Mouse (Mus musculus): ENCODE measurements at regions not wholly inside any gene's neighbourhood (a gene's known extent, or its start where the extent isn't known, plus 50 kb on each side); places are given as distances from the start of the nearest gene placed in this dataset.

DNA sequence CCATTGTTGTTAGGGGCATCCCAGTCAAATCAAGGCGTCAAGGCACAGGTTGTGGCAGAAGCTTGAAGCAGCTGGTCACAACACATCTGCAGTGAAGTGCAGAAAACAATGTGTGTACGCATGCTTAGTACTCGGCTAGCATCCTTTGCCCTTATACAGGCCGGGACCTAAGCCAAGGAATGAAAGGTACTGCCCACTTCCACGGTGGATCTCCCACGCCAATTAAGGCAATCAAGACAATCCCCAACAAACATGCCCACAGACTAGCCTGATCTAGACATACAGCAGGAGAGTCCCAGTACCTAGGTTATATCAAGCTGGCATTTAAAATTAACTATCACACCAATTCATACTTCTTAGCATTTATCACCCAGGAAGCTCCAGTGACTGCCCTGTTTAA is 227.5 kb upstream of the Cxcr4 start:
- no peak overlapping the region for H3K9ac ChIP-seq
- H3K27me3 ChIP-seq (ENCODE audit: insufficient read depth, low read length), result no peaks in the 10 kb centered on the region
- H3K27ac ChIP-seq (ENCODE audit: low read depth, low read length), result no peak overlapping the region
- no peak overlapping the region for H3K4me3 ChIP-seq (ENCODE audit: low read depth, low read length)
- DNase-seq (no peak), ATAC-seq (no peak)
- no peaks in the 10 kb centered on the region for H3K9me3 ChIP-seq (ENCODE audit: low read length)
- H3K4me1 ChIP-seq (ENCODE audit: insufficient read depth), result no peaks in the 10 kb centered on the region
- H3K4me2 ChIP-seq (ENCODE audit: low read depth), result no peak overlapping the region
- 83% methylated on average over 6 of the region's 6 CpGs for WGBS
- H3K36me3 ChIP-seq (ENCODE audit: insufficient read depth), result no peaks in the 10 kb centered on the region
- TF ChIP-seq CTCF (IDR thresholded peaks at IDR 0.05; ENCODE audit: low read depth), result no peak

GRCm38 (mm10) chr1:128813379-128813778 is 221.3 kb upstream of the Cxcr4 start:
- Histone ChIP-seq H3K9me3 (ENCODE audit: low read length) (no peaks in the 10 kb centered on the region), H3K27me3 (ENCODE audit: insufficient read depth, low read length) (no peaks in the 10 kb centered on the region), H3K9ac (no peak overlapping the region), H3K4me2 (ENCODE audit: low read depth) (no peak overlapping the region), H3K36me3 (ENCODE audit: insufficient read depth) (no peaks in the 10 kb centered on the region), H3K27ac (ENCODE audit: low read depth, low read length) (no peak overlapping the region), H3K4me3 (ENCODE audit: low read depth, low read length) (no peak overlapping the region), H3K4me1 (ENCODE audit: insufficient read depth) (no peaks in the 10 kb centered on the region)
- DNase-seq (no peak), ATAC-seq (no peak)
- TF ChIP-seq CTCF (IDR thresholded peaks at IDR 0.05; ENCODE audit: low read depth), result no peak
- 78% methylated on average over 5 of the region's 5 CpGs for WGBS

- Histone ChIP-seq H3K27ac (ENCODE audit: low read depth, low read length) (no peak overlapping the region), H3K4me1 (ENCODE audit: insufficient read depth) (no peaks in the 10 kb centered on the region), H3K9me3 (ENCODE audit: low read length) (no peaks in the 10 kb centered on the region), H3K9ac (no peak overlapping the region), H3K27me3 (ENCODE audit: insufficient read depth, low read length) (no peaks in the 10 kb centered on the region), H3K36me3 (ENCODE audit: insufficient read depth) (no peaks in the 10 kb centered on the region), H3K4me2 (ENCODE audit: low read depth) (no peak overlapping the region), H3K4me3 (ENCODE audit: low read depth, low read length) (no peak overlapping the region)
- no peak for TF ChIP-seq CTCF (IDR thresholded peaks at IDR 0.05; ENCODE audit: low read depth)
- no peak for DNase-seq
- no peak for ATAC-seq
- 79% methylated on average over 3 of the region's 3 CpGs for WGBS
Measured at GRCm38 (mm10) chr1:128810860-128811259, 218.8 kb upstream of the Cxcr4 start.

DNA sequence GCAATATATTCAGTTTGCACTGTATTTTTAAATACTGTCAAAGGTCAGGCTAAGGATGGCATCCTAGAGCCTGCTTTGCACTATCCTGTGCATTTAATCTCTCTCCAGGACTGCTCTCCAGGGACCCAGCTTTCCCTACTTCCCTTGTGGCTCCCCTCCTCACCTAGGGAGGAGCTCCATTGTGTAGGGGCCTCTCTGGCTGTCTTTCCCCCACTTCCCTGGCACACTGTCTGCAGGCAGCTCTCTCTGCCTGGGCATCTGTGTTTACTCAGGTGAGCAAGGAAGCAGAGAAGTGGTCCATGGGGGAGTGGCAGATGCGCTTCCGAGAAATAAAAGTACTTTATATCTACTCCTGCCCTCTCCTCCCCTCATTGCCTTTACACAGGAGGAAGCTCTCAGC is 218.0 kb upstream of the Cxcr4 start:
- DNase-seq (no peak), ATAC-seq (no peak)
- Histone ChIP-seq H3K4me2 (ENCODE audit: low read depth) (no peak overlapping the region), H3K4me3 (ENCODE audit: low read depth, low read length) (no peak overlapping the region), H3K9ac (no peak overlapping the region), H3K4me1 (ENCODE audit: insufficient read depth) (no peaks in the 10 kb centered on the region), H3K36me3 (ENCODE audit: insufficient read depth) (no peaks in the 10 kb centered on the region), H3K27me3 (ENCODE audit: insufficient read depth, low read length) (no peaks in the 10 kb centered on the region), H3K9me3 (ENCODE audit: low read length) (no peaks in the 10 kb centered on the region), H3K27ac (ENCODE audit: low read depth, low read length) (no peak overlapping the region)
- 84% methylated on average over 2 of the region's 2 CpGs for WGBS
- no peak for TF ChIP-seq CTCF (IDR thresholded peaks at IDR 0.05; ENCODE audit: low read depth)

DNA sequence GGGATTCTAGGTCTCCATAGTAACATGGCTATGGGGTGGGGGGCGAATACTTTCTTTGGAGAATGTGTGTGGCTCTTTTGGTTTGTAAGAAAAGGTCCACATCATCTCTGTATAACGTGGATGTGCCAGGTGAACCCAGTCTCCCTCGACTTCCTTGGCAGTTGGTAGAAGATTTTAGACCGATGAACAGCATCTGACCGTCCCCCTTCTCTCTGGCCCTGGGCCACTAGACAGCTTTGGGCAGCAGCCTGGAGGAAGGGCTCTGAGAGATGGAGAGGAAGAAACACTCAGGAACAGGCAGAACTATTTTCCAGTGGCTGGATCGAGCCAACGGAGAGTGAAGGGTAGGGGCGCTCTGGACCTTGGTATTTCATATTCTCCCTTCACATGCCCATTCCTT is 217.5 kb upstream of the Cxcr4 start:
- Histone ChIP-seq H3K27ac (ENCODE audit: low read depth, low read length) (no peak overlapping the region), H3K4me1 (ENCODE audit: insufficient read depth) (no peaks in the 10 kb centered on the region), H3K9me3 (ENCODE audit: low read length) (no peaks in the 10 kb centered on the region), H3K36me3 (ENCODE audit: insufficient read depth) (no peaks in the 10 kb centered on the region), H3K27me3 (ENCODE audit: insufficient read depth, low read length) (no peaks in the 10 kb centered on the region), H3K4me3 (ENCODE audit: low read depth, low read length) (no peak overlapping the region), H3K9ac (no peak overlapping the region), H3K4me2 (ENCODE audit: low read depth) (no peak overlapping the region)
- TF ChIP-seq CTCF (IDR thresholded peaks at IDR 0.05; ENCODE audit: low read depth), result no peak
- ATAC-seq (no peak), DNase-seq (no peak)
- WGBS, result 79% methylated on average over 8 of the region's 8 CpGs

DNA sequence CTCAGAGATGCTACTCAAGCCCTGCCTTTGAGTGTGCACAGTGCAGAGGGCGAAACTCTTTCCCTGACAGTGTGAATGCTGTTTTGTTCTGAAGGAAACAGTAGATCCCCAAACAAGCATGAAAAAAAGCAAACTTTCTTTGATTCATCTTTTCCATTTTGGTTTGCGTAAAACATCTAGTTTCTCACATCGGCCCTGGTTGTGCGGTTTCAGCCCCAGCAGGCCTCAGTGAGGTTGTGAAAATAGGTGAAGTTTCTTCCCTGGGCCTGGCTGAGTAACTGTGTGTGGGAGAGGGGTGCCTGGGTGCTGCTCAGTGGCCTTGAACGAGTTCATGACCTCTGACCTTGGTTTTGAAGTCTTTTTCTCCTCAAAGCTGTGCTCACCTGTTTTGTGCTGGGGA is 216.5 kb upstream of the Cxcr4 start:
- 0 out of 2 replicates have a peak, but pooled peaks cover 2% of the 10 kb centered on the region for H3K4me1 ChIP-seq (ENCODE audit: insufficient read depth)
- TF ChIP-seq CTCF (IDR thresholded peaks at IDR 0.05; ENCODE audit: low read depth), result no peak
- H3K4me2 ChIP-seq (ENCODE audit: low read depth), result no peak overlapping the region
- 86% methylated on average over 5 of the region's 5 CpGs for WGBS
- H3K9ac ChIP-seq, result no peak overlapping the region
- ATAC-seq (no peak), DNase-seq (no peak)
- H3K9me3 ChIP-seq (ENCODE audit: low read length), result no peaks in the 10 kb centered on the region
- H3K4me3 ChIP-seq (ENCODE audit: low read depth, low read length), result no peak overlapping the region
- no peaks in the 10 kb centered on the region for H3K36me3 ChIP-seq (ENCODE audit: insufficient read depth)
- H3K27me3 ChIP-seq (ENCODE audit: insufficient read depth, low read length), result no peaks in the 10 kb centered on the region
- H3K27ac ChIP-seq (ENCODE audit: low read depth, low read length), result no peak overlapping the region

DNA sequence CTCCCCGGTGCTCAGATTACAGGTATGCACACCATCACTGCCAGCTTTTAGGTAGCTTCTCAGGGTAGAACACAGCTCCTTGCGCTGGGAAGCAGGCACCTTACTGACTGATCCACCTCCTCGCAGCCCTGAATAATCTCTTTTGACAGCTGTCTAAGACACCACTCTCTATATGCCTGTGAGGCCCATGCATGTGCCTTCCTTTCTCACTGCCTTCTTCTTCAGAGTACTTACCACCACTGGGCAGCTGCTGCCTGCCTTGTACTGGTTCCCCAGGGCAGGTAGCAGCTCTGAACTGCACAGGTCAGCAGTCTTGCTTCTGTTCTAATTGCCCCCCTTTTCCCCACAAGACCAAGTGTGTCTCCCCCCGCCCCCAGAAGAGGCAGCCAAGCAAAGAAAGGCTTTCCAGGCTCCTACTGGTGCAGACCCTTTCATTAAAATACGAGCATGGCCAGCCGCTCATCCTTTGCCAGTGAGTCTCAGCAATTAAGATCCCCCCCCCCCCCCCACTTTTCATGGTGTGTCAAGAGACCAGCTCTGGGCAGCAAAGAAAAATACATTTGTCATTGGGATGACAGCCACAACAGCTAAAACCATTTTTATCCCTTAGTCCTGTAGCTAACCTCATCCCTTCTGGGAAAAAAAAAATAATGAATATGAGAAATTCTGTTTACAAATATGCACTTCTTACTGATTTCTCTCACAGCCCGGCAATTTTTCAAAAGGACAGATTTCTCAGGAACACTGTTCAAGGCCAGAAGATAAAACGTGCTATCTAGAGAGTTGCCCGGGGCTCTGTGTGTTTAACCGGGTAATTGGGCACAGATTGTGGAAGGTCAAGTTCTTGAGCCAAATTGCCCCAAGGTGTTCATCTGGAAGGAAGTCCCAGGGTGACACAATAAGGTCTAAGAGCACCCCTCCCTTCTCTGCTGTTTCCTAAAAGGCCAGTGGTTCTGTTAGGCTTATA is 213.9 kb upstream of the Cxcr4 start:
- Histone ChIP-seq H3K27ac (ENCODE audit: low read depth, low read length) (no peak overlapping the region), H3K4me3 (ENCODE audit: low read depth, low read length) (no peak overlapping the region), H3K27me3 (ENCODE audit: insufficient read depth, low read length) (no peaks in the 10 kb centered on the region), H3K9me3 (ENCODE audit: low read length) (no peaks in the 10 kb centered on the region), H3K9ac (no peak overlapping the region), H3K4me2 (ENCODE audit: low read depth) (no peak overlapping the region), H3K4me1 (ENCODE audit: insufficient read depth) (0 out of 2 replicates have a peak, but pooled peaks cover 4% of the 10 kb centered on the region), H3K36me3 (ENCODE audit: insufficient read depth) (no peaks in the 10 kb centered on the region)
- TF ChIP-seq CTCF (IDR thresholded peaks at IDR 0.05; ENCODE audit: low read depth), result no peak
- no peak for DNase-seq
- no peak for ATAC-seq
- WGBS, result 30% methylated on average over 10 of the region's 10 CpGs
